In the genomic region with DNA sequence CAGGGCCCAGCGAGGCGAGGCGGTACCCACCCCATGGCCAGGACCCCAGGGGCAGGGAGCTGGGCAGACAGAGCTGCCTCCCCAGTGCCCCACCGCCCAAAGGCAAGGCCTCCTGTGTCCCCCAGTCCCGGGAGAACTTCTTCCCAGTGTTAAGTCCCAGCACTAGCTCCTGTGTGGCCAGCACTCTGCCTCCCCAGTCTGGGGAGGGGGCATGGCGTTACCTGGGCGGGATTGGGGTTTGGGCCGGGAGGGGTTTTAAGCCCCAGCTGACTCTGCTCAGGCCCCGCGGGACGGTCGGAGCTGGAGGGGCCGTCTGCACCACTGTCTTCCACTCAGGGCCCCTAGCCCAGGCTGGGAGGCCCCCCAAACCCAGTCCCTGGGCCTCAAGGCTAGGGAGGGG, we compare ENCODE assay signal across 15 mouse cellular contexts.
"Had no signal": no experiment of that assay in that cellular context is flagged by ENCODE, and none has a peak within 500 bp of the region (broad histone marks: within the 10 kb centered on the region; RNA-seq: fewer than 3 reads in every experiment).

No protein-coding gene starts in this region.

- H3K27me3 ChIP-seq: kidney, embryonic 15.5 days; limb, embryonic 15.5 days; megakaryocyte, embryonic 14.5 days; stomach, embryonic 15.5 days had no signal

- H3K9me3 ChIP-seq: kidney, embryonic 15.5 days; limb, embryonic 15.5 days; megakaryocyte, embryonic 14.5 days; midbrain, embryonic 12.5 days; stomach, embryonic 15.5 days had no signal

- H3K4me3 ChIP-seq: kidney, embryonic 15.5 days; left cerebral cortex, adult 2 months; limb, embryonic 15.5 days; megakaryocyte, embryonic 14.5 days; midbrain, embryonic 12.5 days; stomach, embryonic 15.5 days had no signal

- DNase-seq: kidney, adult 2 months; kidney, postnatal 14 days; lung, adult 18-20 months; lung, postnatal 4 days; right cerebral cortex, postnatal 14 days; thymus, adult 2 months; thymus, postnatal 25 days had no signal

- ATAC-seq: lung, postnatal 0 days had no signal

- H3K27ac ChIP-seq: kidney, embryonic 15.5 days; left cerebral cortex, adult 2 months; limb, embryonic 15.5 days; liver, embryonic 14.5 days; midbrain, embryonic 12.5 days; stomach, embryonic 15.5 days had no signal

- H3K9ac ChIP-seq: kidney, embryonic 15.5 days; limb, embryonic 15.5 days; liver, embryonic 14.5 days; midbrain, embryonic 12.5 days; stomach, embryonic 15.5 days had no signal

- H3K4me2 ChIP-seq: kidney, embryonic 15.5 days; limb, embryonic 15.5 days; midbrain, embryonic 12.5 days; stomach, embryonic 15.5 days had no signal
